Mouse (Mus musculus) forebrain, postnatal 0 days (tissue): ENCODE measurements around the gene Lats2. TPM values are rescaled to one million over a fixed set of nuclear protein-coding genes. Genes with fewer than 3 reads are reported as not detected.

Experiments used
- ATAC-seq: fragments of 200-750 bp; cut with Nextera tagmentation; 2 replicates; pipeline ENCODE4 v1.8.0; 2017; ENCODE audit warnings: mild to moderate bottlenecking, moderate library complexity
- DNase-seq: peaks from one replicate; pipeline ENCODE4 v3.0.0-alpha.2; 2015
- H3K27ac ChIP-seq: fragments of 300-500 bp; sonication (generic); 2 replicates; pipeline ENCODE4 v1.5.1; 2014; ENCODE audit warnings: low read depth, mild to moderate bottlenecking, antibody characterized with exemption, low read length, moderate library complexity, mixed read lengths
- H3K27me3 ChIP-seq: fragments of 300-500 bp; sonication (generic); 2 replicates; pipeline ENCODE4 v1.6.1; 2014; ENCODE audit warnings: mild to moderate bottlenecking, low read length, mixed read lengths; ENCODE audit not compliant: insufficient read depth
- H3K36me3 ChIP-seq: fragments of 300-500 bp; sonication (generic); 2 replicates; pipeline ENCODE4 v1.6.1; 2014; ENCODE audit warnings: mild to moderate bottlenecking, moderate library complexity; ENCODE audit not compliant: insufficient read depth
- H3K4me1 ChIP-seq: fragments of 300-500 bp; sonication (generic); 2 replicates; pipeline ENCODE4 v1.6.1; 2014; ENCODE audit warnings: antibody characterized with exemption; ENCODE audit not compliant: insufficient read depth
- H3K4me2 ChIP-seq: fragments of 300-500 bp; sonication (generic); 2 replicates; pipeline ENCODE4 v1.6.1; 2014; ENCODE audit warnings: low read depth, mild to moderate bottlenecking, moderate library complexity
- H3K4me3 ChIP-seq: fragments of 300-500 bp; sonication (generic); 2 replicates; pipeline ENCODE4 v1.5.1; 2014; ENCODE audit warnings: low read depth, low read length, mixed read lengths
- H3K9ac ChIP-seq: fragments of 300-500 bp; sonication (generic); 2 replicates; pipeline ENCODE4 v1.6.1; 2014; ENCODE audit warnings: mild to moderate bottlenecking
- H3K9me3 ChIP-seq: fragments of 300-500 bp; sonication (generic); 2 replicates; pipeline ENCODE4 v1.6.1; 2016; ENCODE audit warnings: low read length
- CTCF ChIP-seq: sonication (generic); IDR thresholded peaks from 2 replicates; pipeline ENCODE4 v1.5.1; 2016; ENCODE audit warnings: antibody characterized with exemption, control low read depth, low read depth
- WGBS: fragments of 180-500 bp; shearing (Covaris S2); extraction: QIAGEN DNeasy Blood & Tissue Kit; methylation state at CpG from one replicate; pipeline ENCODE4 v1.1.7; 2014; 5-methylcytosine and 5-hydroxymethylcytosine counted together
- polyA plus RNA-seq: library from polyadenylated mRNA; unstranded; fragments of >200 nt; fragmentation: Nextera tagmentation; extraction: Ambion mirVana; gene quantifications from 2 replicates; pipeline ENCODE4 v1.2.1, GENCODE M21; 2015
- total RNA-seq: library from RNA; depleted of rRNA; stranded (reverse); fragments of >200 nt; gene quantifications from 2 replicates; pipeline ENCODE4 v1.2.3, GENCODE M21; 2014

Gene Lats2
- total and polyA plus RNA-seq, 2 experiments from 2014 or later: 5.0 to 259 TPM

DNA sequence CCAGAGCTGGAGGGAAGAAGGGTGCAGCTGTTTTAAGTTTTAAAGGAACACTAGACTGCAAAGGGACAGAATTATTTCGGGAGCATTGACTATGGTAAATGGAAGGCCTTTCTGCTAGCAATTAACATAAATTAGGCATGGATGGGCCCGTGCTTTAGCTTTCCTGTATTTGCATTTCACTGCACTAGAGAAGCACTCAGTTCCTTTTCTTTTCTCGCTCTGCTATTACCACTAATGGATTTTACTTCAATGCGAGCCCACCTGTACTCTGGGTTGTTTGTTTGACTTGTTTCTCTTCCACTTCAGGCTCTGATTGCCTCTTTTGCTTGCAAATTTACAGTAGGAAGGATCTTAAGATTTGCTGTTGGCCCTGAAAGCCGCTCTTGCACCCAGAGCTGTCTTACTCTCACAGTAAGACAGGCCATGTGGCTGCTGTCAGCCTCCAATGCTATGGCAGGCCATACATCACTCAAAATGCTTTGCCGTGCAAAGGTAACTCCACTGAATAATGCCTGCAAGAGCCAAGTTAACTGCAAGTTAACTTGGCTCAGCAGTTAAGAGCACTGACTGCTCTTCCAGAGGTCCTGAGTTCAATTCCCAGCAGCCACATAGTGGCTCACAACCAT is 25.4 kb downstream of the Lats2 start:
- Histone ChIP-seq H3K4me3 (no peak overlapping the region), H3K4me1 (0 out of 2 replicates have a peak, but pooled peaks cover 11% of the 10 kb centered on the region), H3K9me3 (no peaks in the 10 kb centered on the region), H3K27me3 (no peaks in the 10 kb centered on the region), H3K27ac (peak overlapping the region; percentile 45; the same call in 1 of the 2 replicates), H3K36me3 (no peaks in the 10 kb centered on the region), H3K4me2 (no peak overlapping the region), H3K9ac (no peak overlapping the region)
- WGBS: 30% methylated on average over 6 of the region's 6 CpGs
- TF ChIP-seq CTCF: no peak
- peak; percentile 72 for ATAC-seq
- DNase-seq: no peak

DNA sequence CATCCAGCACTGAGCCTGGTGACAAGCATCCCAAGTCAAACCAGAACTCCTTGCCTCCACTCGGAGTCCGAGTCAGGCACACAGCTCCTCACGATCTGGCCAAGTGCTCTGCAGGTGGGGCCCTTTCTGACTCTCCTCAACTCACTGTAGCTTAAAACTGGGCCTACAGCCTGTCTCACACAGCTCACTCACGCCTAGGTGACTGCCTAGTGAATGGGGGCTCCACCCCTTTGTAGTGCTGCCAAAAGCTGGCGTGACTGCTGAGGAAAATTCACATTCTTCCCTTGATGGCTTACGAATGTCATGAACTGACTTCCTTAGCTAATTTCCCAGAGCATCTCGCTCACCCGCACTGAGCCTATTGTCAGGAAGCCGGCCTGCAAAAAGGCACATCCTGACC is 27.7 kb downstream of the Lats2 start:
- WGBS: 24% methylated on average over 9 of the region's 9 CpGs
- Histone ChIP-seq H3K9ac (peak overlapping the region; percentile 18; the same call in 1 of the 2 replicates), H3K36me3 (no peaks in the 10 kb centered on the region), H3K27ac (peak overlapping the region; percentile 40), H3K27me3 (no peaks in the 10 kb centered on the region), H3K4me3 (no peak overlapping the region), H3K4me1 (0 out of 2 replicates have a peak, but pooled peaks cover 11% of the 10 kb centered on the region), H3K4me2 (no peak overlapping the region), H3K9me3 (no peaks in the 10 kb centered on the region)
- no peak for TF ChIP-seq CTCF
- DNase-seq (no peak), ATAC-seq (peak; percentile 43)

DNA sequence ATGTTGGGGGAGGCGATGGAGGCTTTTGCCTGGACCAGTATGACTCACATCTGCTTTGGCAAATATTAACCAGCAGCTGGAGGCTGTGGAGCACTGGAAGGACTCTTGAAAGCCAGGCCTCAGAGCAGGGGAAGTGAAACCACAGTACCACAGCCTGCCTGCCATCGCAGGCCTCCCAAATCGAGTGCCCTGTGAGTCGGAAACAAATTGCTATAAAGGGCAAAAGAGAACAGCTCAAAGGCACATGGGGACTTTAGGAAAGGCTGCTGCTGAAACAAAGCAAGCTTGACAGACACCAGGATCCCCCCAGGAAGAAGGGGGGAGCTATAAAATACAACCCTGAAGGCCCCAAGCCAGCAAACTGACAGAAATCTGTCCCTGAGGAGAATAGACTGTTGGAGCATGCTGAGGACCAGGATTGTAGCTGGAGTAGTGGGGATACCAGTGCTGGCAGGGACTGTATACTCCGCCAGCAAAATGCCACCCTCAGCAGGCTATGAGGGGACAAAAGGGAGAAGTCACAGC is 28.2 kb downstream of the Lats2 start:
- Histone ChIP-seq H3K4me3 (no peak overlapping the region), H3K4me1 (0 out of 2 replicates have a peak, but pooled peaks cover 11% of the 10 kb centered on the region), H3K9ac (peak overlapping the region; percentile 18; the same call in 1 of the 2 replicates), H3K27ac (peak overlapping the region; percentile 40), H3K9me3 (no peaks in the 10 kb centered on the region), H3K36me3 (no peaks in the 10 kb centered on the region), H3K4me2 (no peak overlapping the region), H3K27me3 (no peaks in the 10 kb centered on the region)
- ATAC-seq (peak; percentile 59), DNase-seq (no peak)
- TF ChIP-seq CTCF: no peak
- WGBS: 34% methylated on average over 5 of the region's 5 CpGs

DNA sequence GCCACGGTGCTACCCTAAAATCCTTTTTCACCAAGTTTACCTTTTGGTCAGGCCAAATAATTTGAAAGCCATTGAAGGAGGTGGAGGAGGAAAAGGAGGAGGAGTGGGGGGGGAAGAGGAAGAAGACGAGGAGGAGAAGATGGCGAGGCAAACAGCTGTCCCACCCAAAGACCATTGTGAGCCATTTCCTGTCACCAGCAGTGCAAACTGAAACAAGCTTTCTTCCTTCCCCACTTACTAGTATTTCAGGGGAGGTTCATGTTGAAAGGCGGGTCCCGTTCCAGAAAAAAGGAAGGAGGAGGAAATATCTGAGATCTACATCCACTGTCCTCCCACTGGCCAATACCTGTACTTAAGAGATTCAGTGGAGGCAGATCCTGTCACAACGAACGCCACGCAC is 28.8 kb downstream of the Lats2 start:
- Histone ChIP-seq H3K4me3 (no peak overlapping the region), H3K4me2 (no peak overlapping the region), H3K27me3 (no peaks in the 10 kb centered on the region), H3K36me3 (no peaks in the 10 kb centered on the region), H3K9me3 (no peaks in the 10 kb centered on the region), H3K27ac (no peak overlapping the region), H3K9ac (no peak overlapping the region), H3K4me1 (0 out of 2 replicates have a peak, but pooled peaks cover 11% of the 10 kb centered on the region)
- no peak for DNase-seq
- 87% methylated on average over 8 of the region's 8 CpGs for WGBS
- no peak for ATAC-seq
- no peak for TF ChIP-seq CTCF

DNA sequence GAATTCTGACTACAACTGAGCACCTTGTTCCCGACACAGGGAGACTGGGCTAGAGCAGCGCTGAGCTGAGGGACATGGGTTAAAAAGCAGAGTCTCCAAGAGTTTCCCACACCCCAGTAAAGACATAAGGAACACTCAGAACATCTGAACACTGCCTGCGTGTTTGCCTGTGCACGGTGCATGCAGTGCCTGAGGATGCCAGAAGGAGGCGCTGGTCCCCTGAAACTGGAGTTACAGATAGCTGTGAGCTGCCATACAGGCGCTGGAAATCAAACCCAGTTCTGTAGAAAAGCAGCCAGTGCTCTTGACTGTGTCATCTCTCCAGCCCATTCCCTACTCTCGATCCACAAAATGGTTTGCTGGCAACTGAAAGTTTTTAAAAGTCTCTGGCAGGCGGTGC is 32.0 kb downstream of the Lats2 start:
- DNase-seq: no peak
- Histone ChIP-seq H3K4me3 (no peak overlapping the region), H3K36me3 (no peaks in the 10 kb centered on the region), H3K4me1 (0 out of 2 replicates have a peak, but pooled peaks cover 11% of the 10 kb centered on the region), H3K9me3 (no peaks in the 10 kb centered on the region), H3K4me2 (no peak overlapping the region), H3K27ac (no peak overlapping the region), H3K27me3 (no peaks in the 10 kb centered on the region), H3K9ac (no peak overlapping the region)
- ATAC-seq: no peak
- WGBS: 83% methylated on average over 8 of the region's 8 CpGs
- TF ChIP-seq CTCF: peak; percentile 22; the same call in 1 of the 2 replicates

DNA sequence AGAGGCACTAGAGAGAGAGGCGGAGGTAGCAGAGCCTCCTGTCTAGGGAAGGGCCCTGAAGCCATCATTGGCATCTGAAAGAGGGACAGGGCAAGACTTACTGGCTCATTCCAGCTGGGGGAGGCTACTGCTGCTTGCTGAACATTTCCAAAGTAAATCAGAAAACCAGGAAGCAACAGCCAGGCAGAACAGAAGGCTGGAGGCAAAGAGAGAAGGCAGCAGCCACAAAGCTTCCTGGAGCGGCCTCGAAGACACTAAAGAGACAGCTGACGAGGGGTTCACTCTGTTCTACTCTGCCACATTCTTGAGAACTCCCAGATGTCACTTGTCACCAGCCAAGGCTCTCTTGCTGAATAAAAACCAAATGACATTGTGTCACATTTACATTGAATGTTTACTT is 33.7 kb downstream of the Lats2 start:
- WGBS: 49% methylated on average over 4 of the region's 4 CpGs
- ATAC-seq: peak; percentile 94
- Histone ChIP-seq H3K4me3 (no peak overlapping the region), H3K4me1 (no peaks in the 10 kb centered on the region), H3K36me3 (no peaks in the 10 kb centered on the region), H3K9ac (no peak overlapping the region), H3K27ac (peak overlapping the region; percentile 50; the same call in 1 of the 2 replicates), H3K27me3 (no peaks in the 10 kb centered on the region), H3K4me2 (no peak overlapping the region), H3K9me3 (no peaks in the 10 kb centered on the region)
- TF ChIP-seq CTCF: no peak
- DNase-seq: peak; percentile 59

DNA sequence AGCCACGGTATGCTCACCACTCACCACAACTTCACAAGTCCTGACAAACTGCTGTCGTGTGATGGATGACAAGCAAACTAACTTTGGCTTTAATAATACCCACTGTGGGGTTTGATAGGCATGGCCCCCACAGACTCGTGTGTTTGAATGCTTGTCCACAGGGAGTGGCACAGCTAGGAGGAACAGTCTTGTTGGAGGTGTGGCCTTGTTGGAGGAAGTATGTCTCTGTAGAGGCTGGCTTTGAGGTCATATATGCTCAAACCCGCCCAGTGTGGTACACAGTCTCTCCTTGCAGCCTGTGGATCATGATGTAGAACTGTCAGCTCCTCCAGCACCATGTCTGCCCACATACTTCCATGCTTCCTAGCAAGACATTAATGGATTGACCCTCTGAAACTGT is 39.9 kb downstream of the Lats2 start:
- Histone ChIP-seq H3K9me3 (no peaks in the 10 kb centered on the region), H3K9ac (no peak overlapping the region), H3K27me3 (no peaks in the 10 kb centered on the region), H3K36me3 (no peaks in the 10 kb centered on the region), H3K27ac (no peak overlapping the region), H3K4me2 (no peak overlapping the region), H3K4me3 (no peak overlapping the region), H3K4me1 (no peaks in the 10 kb centered on the region)
- DNase-seq (no peak), ATAC-seq (no peak)
- WGBS: 93% methylated on average over 4 of the region's 4 CpGs
- no peak for TF ChIP-seq CTCF
